Mouse (Mus musculus): Measurements from ENCODE around the gene Trpm3.

Trpm3 gene

GRCm38 (mm10) chr19:22138590-22139421 lies at the start of gene Trpm3:
Trpm3 (plus strand) TSS chr19:22139046.
- DNase-seq: peak; percentile 3 to 4

- no peak for DNase-seq
Measured at GRCm38 (mm10) chr19:22100582-22100981, 38.3 kb upstream of the Trpm3 start.

GRCm38 (mm10) chr19:22103865-22104264 lies 35.0 kb upstream of the Trpm3 start:
- DNase-seq: no peak

- DNase-seq: no peak
Measured at GRCm38 (mm10) chr19:22104848-22105484, 33.9 kb upstream of the Trpm3 start.

GRCm38 (mm10) chr19:22105648-22106047 lies 33.2 kb upstream of the Trpm3 start:
- DNase-seq: no peak

- no peak for DNase-seq
Measured at GRCm38 (mm10) chr19:22108893-22109463, 29.9 kb upstream of the Trpm3 start.

GRCm38 (mm10) chr19:22120976-22121375 lies 17.9 kb upstream of the Trpm3 start:
- DNase-seq: no peak

- DNase-seq: no peak
Measured at GRCm38 (mm10) chr19:22121631-22122030, 17.2 kb upstream of the Trpm3 start.

GRCm38 (mm10) chr19:22132626-22133025 lies 6.2 kb upstream of the Trpm3 start:
- no peak for DNase-seq

- no peak for DNase-seq
Measured at GRCm38 (mm10) chr19:22178549-22178948, 39.7 kb downstream of the Trpm3 start.

GRCm38 (mm10) chr19:22179017-22179416 lies 40.2 kb downstream of the Trpm3 start:
- no peak for DNase-seq

GRCm38 (mm10) chr19:22180136-22180535 lies 41.3 kb downstream of the Trpm3 start:
- DNase-seq: no peak

- no peak for DNase-seq
Measured at GRCm38 (mm10) chr19:22189716-22190115, 50.9 kb downstream of the Trpm3 start.

GRCm38 (mm10) chr19:22222520-22222919 lies 83.7 kb downstream of the Trpm3 start:
- DNase-seq: no peak

- no peak for DNase-seq
Measured at GRCm38 (mm10) chr19:22234187-22234586, 95.3 kb downstream of the Trpm3 start.

GRCm38 (mm10) chr19:22249076-22249475 lies 110.2 kb downstream of the Trpm3 start:
- DNase-seq: no peak

GRCm38 (mm10) chr19:22272916-22273315 lies 134.1 kb downstream of the Trpm3 start:
- DNase-seq: no peak

- DNase-seq: no peak
Measured at GRCm38 (mm10) chr19:22284651-22285050, 145.8 kb downstream of the Trpm3 start.

- DNase-seq: no peak
Measured at GRCm38 (mm10) chr19:22292671-22293070, 153.8 kb downstream of the Trpm3 start.

- DNase-seq: no peak
Measured at GRCm38 (mm10) chr19:22300906-22301305, 162.1 kb downstream of the Trpm3 start.

- DNase-seq: no peak
Measured at GRCm38 (mm10) chr19:22303021-22303951, 164.4 kb downstream of the Trpm3 start.

- DNase-seq: peak in 1 of 2 experiments; percentile 11
Measured at GRCm38 (mm10) chr19:22303952-22304655, 165.3 kb downstream of the Trpm3 start.
